Comparison of ENCODE assay signal across 8 mouse cellular contexts in the genomic region with DNA sequence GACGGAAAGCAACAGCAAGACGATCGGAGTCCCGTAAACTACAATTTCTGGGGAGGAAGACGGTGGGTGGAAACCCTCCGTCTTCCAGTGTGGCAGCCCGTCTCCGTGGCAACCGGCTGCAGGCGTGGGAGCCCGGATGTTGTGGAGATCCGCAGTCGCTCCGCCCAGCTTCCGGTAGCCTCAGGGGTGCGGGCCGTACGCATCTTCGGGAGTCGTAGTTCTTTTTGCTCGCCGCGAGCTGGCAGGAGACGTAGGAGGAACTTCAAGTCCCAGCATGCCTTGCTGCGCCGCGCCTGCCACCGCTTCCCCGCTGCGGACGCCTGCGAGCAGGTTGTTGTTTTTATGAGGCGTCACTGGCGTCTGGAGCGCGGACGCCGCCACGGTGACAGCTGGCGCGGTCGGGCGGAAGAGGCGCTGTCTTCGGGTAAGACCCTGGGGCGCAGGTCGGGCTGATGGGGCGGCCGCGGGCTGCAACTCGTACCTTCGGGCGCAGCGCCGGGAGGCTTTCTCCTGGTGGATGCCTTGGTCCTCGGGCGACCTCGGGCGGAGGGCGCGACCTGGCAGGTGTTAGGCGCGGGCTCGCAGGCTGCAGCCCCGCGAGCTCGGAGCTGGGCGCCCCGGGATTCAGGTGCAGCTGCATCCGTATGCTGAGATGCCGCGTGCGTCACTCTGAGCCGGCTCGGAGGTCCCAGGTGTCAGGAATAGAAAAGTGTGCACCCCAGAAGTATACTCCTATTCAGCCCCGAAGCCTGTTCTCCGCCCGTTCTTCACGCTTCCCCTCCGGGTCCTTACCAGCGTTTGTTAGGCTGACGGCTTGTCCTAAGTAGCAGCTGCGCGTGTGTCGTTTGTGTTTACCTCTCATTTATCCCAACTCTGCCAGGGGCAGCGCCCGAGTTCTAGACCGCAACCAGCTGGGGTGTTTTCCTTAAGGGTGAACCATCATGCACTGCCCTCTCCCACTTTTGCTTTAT. TPM values are rescaled to one million over a fixed set of nuclear protein-coding genes. Genes with fewer than 3 reads are reported as not detected.
A peak's percentile ranks its signal among the peaks of the same experiment; 100 is the strongest.
DNase-seq lines count a peak whose midpoint lies in the region; ATAC-seq and TF ChIP-seq lines count a peak whose summit lies in the region.

Ccpg1os (minus strand) TSS at position 133 of the 971 bp plus-strand sequence.
Ccpg1 (plus strand) TSS at position 180 of the 971 bp plus-strand sequence.

- H3K27ac ChIP-seq in gastrocnemius, adult 2 months: peak within 1 kb of the TSS; percentile 97
- peak within 1 kb of the TSS; percentile 82 for H3K27ac ChIP-seq in hindbrain, postnatal 0 days
- peak within 1 kb of the TSS; percentile 98 for H3K27ac ChIP-seq in left cerebral cortex, adult 2 months

- H3K4me3 ChIP-seq in gastrocnemius, adult 2 months: peak within 1 kb of the TSS; percentile 100
- peak within 1 kb of the TSS; percentile 79 for H3K4me3 ChIP-seq in hindbrain, postnatal 0 days (ENCODE audit: low read length)
- peak within 1 kb of the TSS; percentile 97 for H3K4me3 ChIP-seq in left cerebral cortex, adult 2 months

- peak; percentile 100 for DNase-seq in ZHBTc4 (ENCODE audit: low read depth, low spot score)
- peak; percentile 98 for DNase-seq in gastrocnemius, adult 2 months
- peak; percentile 99 for DNase-seq in hindbrain, postnatal 0 days (ENCODE audit: low spot score)
- peak; percentile 95 to 98 for DNase-seq in left cerebral cortex, adult 2 months (ENCODE audit: extremely low spot score in 1 of 2, low spot score in 2 of 2)
- peak; percentile 97 to 98 for DNase-seq in right cerebral cortex, adult 2 months (ENCODE audit: low spot score in 2 of 2)
- peak; percentile 97 for DNase-seq in urinary bladder, postnatal 14 days (ENCODE audit: low spot score)

- no peaks in the 10 kb centered on the region for H3K9me3 ChIP-seq in hindbrain, postnatal 0 days (ENCODE audit: low read length)

- H3K4me2 ChIP-seq in hindbrain, postnatal 0 days (ENCODE audit: low read depth, low read length): peak within 1 kb of the TSS; percentile 82

- ATAC-seq in common myeloid progenitor, adult 5-6 weeks (replicated peaks; ENCODE audit: low read depth, poor library complexity, severe bottlenecking): peak; percentile 99
- peak; percentile 99 for ATAC-seq in hindbrain, postnatal 0 days
- peak; percentile 98 for ATAC-seq in megakaryocyte, adult 5-6 weeks (ENCODE audit: poor library complexity, severe bottlenecking)

- WGBS in hindbrain, postnatal 0 days: under 1% methylated on average over 86 of the region's 88 CpGs

- peak; percentile 17; the same call in 1 of the 2 replicates for TF ChIP-seq CTCF in gastrocnemius, adult 2 months (IDR thresholded peaks at IDR 0.05)
- peak; percentile 33; the same call in 1 of the 2 replicates for TF ChIP-seq CTCF in hindbrain, postnatal 0 days (IDR thresholded peaks at IDR 0.05; ENCODE audit: low read depth)
- TF ChIP-seq CTCF in left cerebral cortex, adult 2 months (IDR thresholded peaks at IDR 0.05): no peak; the same call in 1 of the 2 replicates

- H3K9ac ChIP-seq in hindbrain, postnatal 0 days (replicated peaks; ENCODE audit: low read length): peak within 1 kb of the TSS; percentile 73

- intact Hi-C loops in gastrocnemius, adult 2 months (cut with DNase I): loop anchor here (5.0 kb wide), 1 partner anchor 93 kb away; no protein-coding TSS in a partner anchor
- intact Hi-C loops in left cerebral cortex, adult 2 months (cut with DNase I): no loop called here

- H3K4me1 ChIP-seq in hindbrain, postnatal 0 days (ENCODE audit: insufficient read depth, low read length): peaks cover 12% of the 10 kb centered on the region; the same call in 1 of the 2 replicates

- H3K27me3 ChIP-seq in hindbrain, postnatal 0 days (ENCODE audit: insufficient read depth, low read length): no peaks in the 10 kb centered on the region

- no peaks in the 10 kb centered on the region for H3K36me3 ChIP-seq in hindbrain, postnatal 0 days (ENCODE audit: insufficient read depth, low read length)

RNA-seq across cellular contexts. Expression of gene Ccpg1os, which starts in this region (rescaled TPM):
- 11.1 and 13.3 TPM in 2 replicates for total RNA-seq in common myeloid progenitor, adult 5-6 weeks (2017)
- total RNA-seq in gastrocnemius, adult 2 months (2021): 10 to 100 TPM in 1 of 2 experiments, 1 to 10 TPM in 1; 8.8 to 11.8 TPM
- total RNA-seq in hindbrain, postnatal 0 days (2014; rRNA removed): 10.7 and 14.1 TPM in 2 replicates
- 21.2 and 21.3 TPM in 2 replicates for polyA plus RNA-seq in hindbrain, postnatal 0 days (2015; fragmentation: Nextera tagmentation; extraction: Ambion mirVana)
- 10 to 100 TPM in 1 of 2 experiments, 1 to 10 TPM in 1; 9.2 to 10.8 TPM for total RNA-seq in left cerebral cortex, adult 2 months (2021)
- 1.7 and 2.4 TPM in 2 replicates for total RNA-seq in megakaryocyte, adult 5-6 weeks (2015)
- 1.1 and 4.9 TPM in 2 replicates for total RNA-seq in megakaryocyte, adult 5-6 weeks (2017)

RNA-seq across cellular contexts. Expression of gene Ccpg1, which starts in this region (rescaled TPM):
- total RNA-seq in common myeloid progenitor, adult 5-6 weeks (2017): 31.7 and 43.7 TPM in 2 replicates
- 10 to 100 TPM; 76.1 to 95.7 TPM for total RNA-seq in gastrocnemius, adult 2 months (2021)
- 15.0 and 23.4 TPM in 2 replicates for total RNA-seq in hindbrain, postnatal 0 days (2014; rRNA removed)
- polyA plus RNA-seq in hindbrain, postnatal 0 days (2015; fragmentation: Nextera tagmentation; extraction: Ambion mirVana): 42.7 and 45.3 TPM in 2 replicates
- total RNA-seq in left cerebral cortex, adult 2 months (2021): 100 to 1,000 TPM; 124 to 128 TPM
- total RNA-seq in megakaryocyte, adult 5-6 weeks (2015): 74.2 and 85.3 TPM in 2 replicates
- 168 and 169 TPM in 2 replicates for total RNA-seq in megakaryocyte, adult 5-6 weeks (2017)

Comparison
In these comparisons a context has a peak if more than half of its experiments do, and no peak if none do; other contexts are left out.
1. Peak in every context shown above with its lines: DNase-seq, ATAC-seq, H3K4me3 ChIP-seq and H3K27ac ChIP-seq.